Mouse (Mus musculus): ENCODE data around the gene Rad51. TPM values are rescaled to one million over a fixed set of nuclear protein-coding genes. Genes with fewer than 3 reads are reported as not detected.
A peak's percentile ranks its signal among the peaks of the same experiment; 100 is the strongest.

Rad51 gene
- polyA plus RNA-seq, 1 experiment from 2014 or later, result 67.6 TPM

DNA sequence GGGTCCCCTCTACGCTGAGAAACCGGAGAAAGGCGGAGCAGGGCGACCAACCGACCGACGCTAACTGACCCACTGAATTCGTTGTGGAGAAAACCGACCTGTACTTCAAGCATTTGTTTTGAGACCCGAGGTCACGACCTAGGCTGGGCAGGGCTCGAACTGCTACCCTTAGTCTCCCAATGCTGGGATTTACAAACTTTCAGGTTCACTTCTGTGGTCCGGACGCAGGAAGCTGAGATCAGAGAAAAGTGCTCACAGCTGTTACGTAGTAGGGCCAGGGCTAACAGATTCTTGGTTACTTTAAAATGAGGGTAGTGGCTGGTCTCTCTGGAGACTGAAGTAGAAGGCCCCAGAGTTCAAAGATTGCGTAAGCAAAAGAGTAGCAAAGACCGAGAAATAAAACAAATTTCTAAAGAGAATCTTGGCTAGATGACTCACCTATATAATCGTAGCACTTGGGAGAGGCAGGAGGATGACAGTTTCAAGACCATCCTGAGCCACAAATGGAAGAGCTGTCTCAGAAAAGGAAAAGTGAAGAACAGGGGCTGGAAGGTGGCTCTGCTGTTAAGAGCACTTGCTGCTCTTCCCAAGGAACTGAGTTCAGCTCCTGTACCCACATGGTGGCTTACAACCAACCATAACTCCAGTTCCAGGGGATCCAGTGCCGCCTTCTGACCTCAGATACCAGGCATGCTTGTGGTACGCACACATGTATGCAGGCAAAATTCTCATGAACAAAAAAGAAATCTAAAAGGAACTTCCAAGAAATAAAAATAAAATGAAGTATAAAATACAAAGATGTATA, 730 bp downstream of the Rad51 start:
- no peaks in the 10 kb centered on the region for H3K27me3 ChIP-seq (ENCODE audit: insufficient read depth, low read length)
- no peak for ATAC-seq (ENCODE audit: insufficient read depth)

DNA sequence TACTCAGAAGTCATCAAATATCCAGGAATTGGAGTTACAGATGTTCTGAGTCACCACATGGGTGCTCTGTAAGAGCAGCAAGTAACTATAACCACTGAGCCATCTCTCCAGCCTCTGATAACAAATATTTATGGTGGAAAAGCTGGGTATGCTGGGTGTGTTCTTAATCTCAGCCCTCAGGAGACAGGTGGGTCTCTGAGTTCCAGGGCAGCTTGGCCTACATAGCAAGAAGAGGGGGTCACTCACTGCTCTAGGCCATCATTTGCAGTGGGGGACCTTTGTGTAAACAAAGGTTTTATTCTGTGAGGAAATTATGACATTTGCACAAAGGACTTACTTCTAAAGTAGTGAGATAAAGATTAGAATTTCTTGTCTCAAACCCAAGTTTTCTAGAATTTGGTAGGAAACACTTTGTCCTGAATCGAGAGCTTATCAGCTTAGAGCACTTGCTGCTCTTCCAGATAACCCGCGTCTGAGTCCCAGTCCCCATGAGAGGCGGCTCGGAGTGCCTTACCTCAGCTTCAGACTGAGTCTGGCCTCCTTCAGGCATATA, 23.8 kb downstream of the Rad51 start:
- ATAC-seq (ENCODE audit: insufficient read depth) (no peak), DNase-seq (no peak)
- no peak overlapping the region for H3K9ac ChIP-seq
- H3K27ac ChIP-seq (ENCODE audit: low read depth), result no peak overlapping the region
- H3K27me3 ChIP-seq (ENCODE audit: insufficient read depth, low read length), result no peaks in the 10 kb centered on the region
- H3K4me3 ChIP-seq (ENCODE audit: low read depth, low read length), result no peak overlapping the region
- no peak overlapping the region for H3K4me2 ChIP-seq
- 70% methylated on average over 5 of the region's 5 CpGs for WGBS
- TF ChIP-seq CTCF (IDR thresholded peaks at IDR 0.05; ENCODE audit: low read depth), result no peak
- peaks cover 90% of the 10 kb centered on the region for H3K36me3 ChIP-seq (ENCODE audit: insufficient read depth)
- no peaks in the 10 kb centered on the region for H3K4me1 ChIP-seq (ENCODE audit: insufficient read depth)
- H3K9me3 ChIP-seq (ENCODE audit: low read depth, low read length), result no peaks in the 10 kb centered on the region

More for the DNA sequence above, 730 bp downstream of the Rad51 start:
- peak overlapping the region; percentile 89 for H3K27ac ChIP-seq (ENCODE audit: low read depth)
- H3K4me2 ChIP-seq, result peak overlapping the region; percentile 73
- DNase-seq, result peak; percentile 18
- peaks cover 5% of the 10 kb centered on the region for H3K4me1 ChIP-seq (ENCODE audit: insufficient read depth)
- H3K36me3 ChIP-seq (ENCODE audit: insufficient read depth), result peaks cover 24% of the 10 kb centered on the region
- WGBS, result 8% methylated on average over 20 of the region's 20 CpGs
- no peak for TF ChIP-seq CTCF (IDR thresholded peaks at IDR 0.05; ENCODE audit: low read depth)
- no peaks in the 10 kb centered on the region for H3K9me3 ChIP-seq (ENCODE audit: low read depth, low read length)
- peak overlapping the region; percentile 59 for H3K9ac ChIP-seq
- H3K4me3 ChIP-seq (ENCODE audit: low read depth, low read length), result peak overlapping the region; percentile 58

DNA sequence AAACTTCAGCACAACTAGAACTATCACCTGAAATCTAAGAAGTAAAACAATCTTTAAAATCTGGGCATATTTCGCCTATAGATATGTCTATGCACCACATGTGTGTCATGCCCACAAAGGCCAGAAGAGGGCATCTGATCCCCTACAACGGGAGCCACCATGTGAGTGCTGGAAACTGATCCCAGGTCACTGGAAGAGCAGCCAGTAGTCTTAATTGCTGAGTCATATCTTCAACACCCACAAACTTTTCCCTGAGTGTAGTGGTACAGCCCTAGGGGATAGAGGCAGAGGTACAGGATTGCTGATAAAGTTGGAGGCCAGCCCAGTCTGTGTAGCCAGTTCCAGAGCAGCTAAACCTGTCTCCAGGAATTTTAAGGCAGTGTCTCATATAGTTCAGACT, 32.6 kb downstream of the Rad51 start:
- no peak overlapping the region for H3K4me3 ChIP-seq (ENCODE audit: low read depth, low read length)
- H3K27ac ChIP-seq (ENCODE audit: low read depth), result no peak overlapping the region
- WGBS, result 89% methylated on average over 2 of the region's 2 CpGs
- H3K4me2 ChIP-seq, result no peak overlapping the region
- H3K9me3 ChIP-seq (ENCODE audit: low read depth, low read length), result no peaks in the 10 kb centered on the region
- H3K4me1 ChIP-seq (ENCODE audit: insufficient read depth), result no peaks in the 10 kb centered on the region
- H3K9ac ChIP-seq, result no peak overlapping the region
- DNase-seq (peak; percentile 31), ATAC-seq (ENCODE audit: insufficient read depth) (no peak)
- peaks cover 82% of the 10 kb centered on the region for H3K36me3 ChIP-seq (ENCODE audit: insufficient read depth)
- H3K27me3 ChIP-seq (ENCODE audit: insufficient read depth, low read length), result no peaks in the 10 kb centered on the region
- TF ChIP-seq CTCF (IDR thresholded peaks at IDR 0.05; ENCODE audit: low read depth), result peak; percentile 44

DNA sequence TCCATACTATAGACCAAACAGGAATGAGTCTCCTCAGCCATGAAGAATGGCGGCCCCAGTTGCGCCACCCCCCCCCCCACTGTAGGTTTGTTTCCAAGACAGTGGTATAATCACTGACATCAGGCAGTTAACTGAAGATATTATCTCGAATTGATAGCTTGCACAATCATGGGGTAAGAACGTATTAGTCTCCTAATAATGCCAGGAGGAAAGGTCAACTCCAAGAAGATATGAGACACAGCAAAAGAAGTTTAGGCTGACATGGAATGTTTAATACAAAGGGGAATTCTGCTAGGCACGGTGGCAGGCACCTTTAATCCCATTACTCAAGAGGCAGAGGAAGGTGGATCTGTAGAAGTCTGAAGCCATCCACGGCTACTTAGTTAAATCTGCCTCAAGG, 33.8 kb downstream of the Rad51 start:
- Histone ChIP-seq H3K27me3 (ENCODE audit: insufficient read depth, low read length) (no peaks in the 10 kb centered on the region), H3K4me3 (ENCODE audit: low read depth, low read length) (no peak overlapping the region), H3K4me1 (ENCODE audit: insufficient read depth) (no peaks in the 10 kb centered on the region), H3K4me2 (no peak overlapping the region), H3K9me3 (ENCODE audit: low read depth, low read length) (no peaks in the 10 kb centered on the region), H3K9ac (no peak overlapping the region), H3K36me3 (ENCODE audit: insufficient read depth) (peaks cover 81% of the 10 kb centered on the region), H3K27ac (ENCODE audit: low read depth) (no peak overlapping the region)
- DNase-seq (no peak), ATAC-seq (ENCODE audit: insufficient read depth) (no peak)
- WGBS, result 83% methylated on average over 6 of the region's 6 CpGs
- TF ChIP-seq CTCF (IDR thresholded peaks at IDR 0.05; ENCODE audit: low read depth), result no peak

DNA sequence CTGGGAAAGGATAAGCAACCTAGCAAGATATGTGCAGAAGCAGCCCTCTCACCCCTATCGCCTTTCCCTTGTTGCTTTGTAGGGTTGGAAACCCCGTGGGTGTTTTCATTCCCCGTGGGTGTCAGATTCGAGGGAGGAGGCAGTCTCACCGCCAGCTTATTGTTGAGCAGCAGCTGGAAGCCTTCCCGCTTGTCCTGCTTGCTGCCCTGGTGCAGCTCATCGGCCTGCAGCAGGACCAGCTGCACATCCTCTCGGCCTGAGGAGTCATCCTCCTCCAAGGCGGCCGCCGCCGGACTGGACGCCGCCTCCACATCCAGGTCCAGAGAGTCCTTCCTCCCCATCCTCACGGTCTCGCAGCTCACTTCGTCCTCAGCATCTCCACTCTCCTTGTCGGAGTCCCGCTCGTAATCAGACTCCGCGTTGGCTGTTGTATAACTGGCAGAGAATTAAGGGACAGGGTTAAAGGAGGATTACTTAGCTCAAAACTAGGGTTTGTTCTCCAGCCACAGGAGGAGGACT, 34.6 kb downstream of the Rad51 start:
- Histone ChIP-seq H3K9me3 (ENCODE audit: low read depth, low read length) (no peaks in the 10 kb centered on the region), H3K9ac (no peak overlapping the region), H3K27me3 (ENCODE audit: insufficient read depth, low read length) (no peaks in the 10 kb centered on the region), H3K27ac (ENCODE audit: low read depth) (no peak overlapping the region), H3K4me3 (ENCODE audit: low read depth, low read length) (no peak overlapping the region), H3K36me3 (ENCODE audit: insufficient read depth) (peaks cover 81% of the 10 kb centered on the region), H3K4me1 (ENCODE audit: insufficient read depth) (no peaks in the 10 kb centered on the region), H3K4me2 (no peak overlapping the region)
- no peak for DNase-seq
- ATAC-seq (ENCODE audit: insufficient read depth), result no peak
- TF ChIP-seq CTCF (IDR thresholded peaks at IDR 0.05; ENCODE audit: low read depth), result no peak
- 86% methylated on average over 22 of the region's 22 CpGs for WGBS

DNA sequence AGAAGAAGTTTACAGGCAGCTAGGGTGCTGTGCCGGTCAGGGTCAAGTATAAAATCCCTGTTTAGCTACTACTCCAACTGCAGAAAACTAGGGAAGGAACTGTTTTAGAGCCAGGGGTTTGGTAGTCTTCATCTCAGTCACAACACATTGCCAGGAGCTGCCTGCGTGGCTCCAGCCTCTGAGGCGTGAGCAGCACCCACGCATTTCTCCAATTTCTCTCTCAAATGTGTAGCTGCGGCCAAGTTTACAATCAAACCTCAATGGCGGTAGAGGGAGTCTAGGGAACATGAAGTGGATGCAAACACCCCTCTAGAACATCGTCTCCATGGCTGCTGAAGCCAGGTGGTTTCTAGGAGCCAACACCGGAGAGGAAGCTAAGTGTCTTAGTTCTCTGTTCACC, 35.2 kb downstream of the Rad51 start:
- Histone ChIP-seq H3K4me1 (ENCODE audit: insufficient read depth) (no peaks in the 10 kb centered on the region), H3K4me2 (no peak overlapping the region), H3K9ac (no peak overlapping the region), H3K27me3 (ENCODE audit: insufficient read depth, low read length) (no peaks in the 10 kb centered on the region), H3K9me3 (ENCODE audit: low read depth, low read length) (no peaks in the 10 kb centered on the region), H3K36me3 (ENCODE audit: insufficient read depth) (peaks cover 81% of the 10 kb centered on the region), H3K4me3 (ENCODE audit: low read depth, low read length) (no peak overlapping the region), H3K27ac (ENCODE audit: low read depth) (no peak overlapping the region)
- no peak for DNase-seq
- ATAC-seq (ENCODE audit: insufficient read depth), result no peak
- TF ChIP-seq CTCF (IDR thresholded peaks at IDR 0.05; ENCODE audit: low read depth), result no peak
- 91% methylated on average over 8 of the region's 8 CpGs for WGBS

DNA sequence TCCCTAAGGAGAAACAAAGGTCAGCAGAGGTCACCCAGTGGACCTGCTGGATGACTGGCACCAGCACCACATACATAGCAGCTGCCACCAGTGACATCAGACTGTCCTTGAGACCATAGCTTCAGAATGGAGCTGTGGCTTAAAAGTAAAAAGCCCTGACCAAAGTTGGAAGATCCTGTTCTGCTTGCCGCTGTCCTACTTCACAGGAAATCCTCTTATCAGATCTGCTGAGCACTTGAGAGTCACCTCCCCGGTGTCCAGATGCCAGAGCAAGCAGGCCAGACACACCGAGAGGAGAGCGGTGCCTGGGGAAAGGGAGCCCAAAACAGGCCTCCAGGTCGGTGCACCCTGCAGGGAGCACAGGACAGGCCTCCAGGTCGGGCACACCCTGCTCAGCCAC, 39.7 kb downstream of the Rad51 start:
- no peaks in the 10 kb centered on the region for H3K4me1 ChIP-seq (ENCODE audit: insufficient read depth)
- no peaks in the 10 kb centered on the region for H3K9me3 ChIP-seq (ENCODE audit: low read depth, low read length)
- no peak for TF ChIP-seq CTCF (IDR thresholded peaks at IDR 0.05; ENCODE audit: low read depth)
- no peaks in the 10 kb centered on the region for H3K27me3 ChIP-seq (ENCODE audit: insufficient read depth, low read length)
- no peak overlapping the region for H3K4me2 ChIP-seq
- peaks cover 61% of the 10 kb centered on the region for H3K36me3 ChIP-seq (ENCODE audit: insufficient read depth)
- no peak overlapping the region for H3K27ac ChIP-seq (ENCODE audit: low read depth)
- H3K9ac ChIP-seq, result no peak overlapping the region
- H3K4me3 ChIP-seq (ENCODE audit: low read depth, low read length), result no peak overlapping the region
- 64% methylated on average over 6 of the region's 6 CpGs for WGBS
- ATAC-seq (ENCODE audit: insufficient read depth) (no peak), DNase-seq (no peak)

Data from lung, embryonic 14.5 days (tissue).